Mouse (Mus musculus) myocyte (in vitro differentiated cells): ENCODE measurements around the gene Cript. TPM values are rescaled to one million over a fixed set of nuclear protein-coding genes. Genes with fewer than 3 reads are reported as not detected.
A peak's percentile ranks its signal among the peaks of the same experiment; 100 is the strongest.
"Not testable (repeated sequence)": the region's sequence is repeated elsewhere in the genome, so short reads cannot be mapped to it uniquely, and the experiment has no call there.

Experiments used
- H3K27me3 ChIP-seq: one replicate; pipeline ENCODE4 v1.6.1; 2011; ENCODE audit not compliant: control insufficient read depth, insufficient read depth, insufficient read length
- H3K36me3 ChIP-seq: one replicate; pipeline ENCODE4 v1.6.1; 2011; ENCODE audit not compliant: control insufficient read depth, insufficient read depth
- H3K4me2 ChIP-seq: one replicate; pipeline ENCODE4 v1.6.1; 2011; ENCODE audit warnings: low read depth, control low read depth
- H3K4me3 ChIP-seq: one replicate; pipeline ENCODE4 v1.5.1; 2011; ENCODE audit warnings: mild to moderate bottlenecking, control low read depth, moderate library complexity
- H3K79me2 ChIP-seq: one replicate; pipeline ENCODE4 v1.6.1; 2011; ENCODE audit not compliant: control insufficient read depth, insufficient read depth
- H3ac ChIP-seq: one replicate; pipeline ENCODE4 v1.6.1; 2011; ENCODE audit not compliant: control insufficient read depth, insufficient read length
- CEBPB ChIP-seq: IDR thresholded peaks from 2 replicates; pipeline ENCODE4 v1.6.1; 2011; ENCODE audit warnings: mild to moderate bottlenecking, moderate library complexity; ENCODE audit not compliant: poor library complexity, insufficient read depth, severe bottlenecking
- E2F4 ChIP-seq: IDR thresholded peaks from one replicate; pipeline ENCODE4 v1.6.1; 2011; ENCODE audit warnings: mild to moderate bottlenecking, control low read depth, moderate library complexity; ENCODE audit not compliant: insufficient read depth
- MAX ChIP-seq: IDR thresholded peaks from one replicate; pipeline ENCODE4 v1.6.1; 2011; ENCODE audit warnings: low read depth, mild to moderate bottlenecking, control low read depth
- MYOD1 ChIP-seq, 3 experiments: IDR thresholded peaks; one replicate each; pipeline ENCODE4 v1.6.1; 2011; ENCODE audit warnings: control low read depth in 2 of 3, low read depth in 2 of 3, mild to moderate bottlenecking in 2 of 3, moderate library complexity in 1 of 3; ENCODE audit not compliant: insufficient read length in 2 of 3, control insufficient read depth in 1 of 3
- MYOG ChIP-seq, 3 experiments: IDR thresholded peaks; one replicate each; pipeline ENCODE4 v1.6.1; 2011; ENCODE audit warnings: control low read depth in 2 of 3, low read depth in 2 of 3, mild to moderate bottlenecking in 2 of 3; ENCODE audit not compliant: insufficient read length in 2 of 3, control insufficient read depth in 1 of 3, insufficient read depth in 1 of 3
- POLR2A ChIP-seq: IDR thresholded peaks from one replicate; pipeline ENCODE4 v1.6.1; 2011; ENCODE audit warnings: low read depth, mild to moderate bottlenecking, control low read depth, moderate library complexity; ENCODE audit not compliant: insufficient read length
- POLR2AphosphoS2 ChIP-seq: IDR thresholded peaks from one replicate; pipeline ENCODE4 v1.6.1; 2011; ENCODE audit warnings: low read depth, control low read depth; ENCODE audit not compliant: insufficient read length
- REST ChIP-seq: IDR thresholded peaks from one replicate; pipeline ENCODE4 v1.6.1; 2011; ENCODE audit warnings: mild to moderate bottlenecking, control low read depth, moderate library complexity; ENCODE audit not compliant: insufficient read depth, insufficient read length
- SRF ChIP-seq: IDR thresholded peaks from one replicate; pipeline ENCODE4 v1.6.1; 2011; ENCODE audit warnings: low read depth; ENCODE audit not compliant: control insufficient read depth, insufficient read length
- TCF12 ChIP-seq: IDR thresholded peaks from one replicate; pipeline ENCODE4 v1.6.1; 2011; ENCODE audit warnings: mild to moderate bottlenecking, control low read depth; ENCODE audit not compliant: poor library complexity, insufficient read depth, severe bottlenecking
- TCF3 ChIP-seq: IDR thresholded peaks from one replicate; pipeline ENCODE4 v1.6.1; 2011; ENCODE audit warnings: low read depth, control low read depth; ENCODE audit not compliant: insufficient read length
- USF1 ChIP-seq: IDR thresholded peaks from one replicate; pipeline ENCODE4 v1.6.1; 2011; ENCODE audit warnings: low read depth, mild to moderate bottlenecking, control low read depth, moderate library complexity
- polyA plus RNA-seq: library from polyadenylated mRNA; unstranded; fragments of >200 nt; fragmentation: generic; extraction: Trizol; gene quantifications from one replicate; pipeline ENCODE4 v1.2.1, GENCODE M21; 2012; ENCODE audit warnings: missing spikeins

Cript gene
- polyA plus RNA-seq, 1 experiment = 49.1 TPM

DNA sequence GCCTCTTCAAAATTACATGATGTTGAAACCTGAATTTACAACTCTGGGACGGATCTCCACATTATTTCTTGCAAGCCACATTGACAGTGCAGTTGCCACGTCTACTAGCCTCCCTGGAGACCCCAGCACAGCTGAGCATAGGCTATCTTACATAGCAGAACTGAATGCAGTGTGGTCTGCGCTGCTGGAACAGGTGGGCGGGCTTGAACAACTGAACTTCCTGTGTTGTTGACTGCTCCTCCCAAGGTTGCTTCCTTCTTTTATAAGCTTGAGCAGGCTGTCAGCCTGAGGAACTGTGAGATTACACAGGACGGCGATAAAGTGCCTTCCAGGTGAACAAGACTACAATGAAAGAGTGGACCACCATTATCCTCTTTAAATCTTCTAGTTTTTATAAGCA is 38.6 kb downstream of the Cript start:
- Histone ChIP-seq H3K4me2 (no peak overlapping the region), H3K36me3 (no peaks in the 10 kb centered on the region), H3K4me3 (no peak overlapping the region), H3K27me3 (no peaks in the 10 kb centered on the region), H3K79me2 (no peaks in the 10 kb centered on the region), H3ac (no peak overlapping the region)
- no peak for TF ChIP-seq TCF3
- TF ChIP-seq POLR2AphosphoS2 = no peak
- TF ChIP-seq MYOG (IDR thresholded peaks at IDR 0.05; ENCODE audit: control insufficient read depth in 1 of 3, insufficient read depth in 1 of 3, insufficient read length in 2 of 3, low read depth in 2 of 3) = no peak
- peak in 1 of 3 experiments; percentile 39 for TF ChIP-seq MYOD1 (IDR thresholded peaks at IDR 0.05; ENCODE audit: control insufficient read depth in 1 of 3, insufficient read length in 2 of 3, low read depth in 2 of 3)

DNA sequence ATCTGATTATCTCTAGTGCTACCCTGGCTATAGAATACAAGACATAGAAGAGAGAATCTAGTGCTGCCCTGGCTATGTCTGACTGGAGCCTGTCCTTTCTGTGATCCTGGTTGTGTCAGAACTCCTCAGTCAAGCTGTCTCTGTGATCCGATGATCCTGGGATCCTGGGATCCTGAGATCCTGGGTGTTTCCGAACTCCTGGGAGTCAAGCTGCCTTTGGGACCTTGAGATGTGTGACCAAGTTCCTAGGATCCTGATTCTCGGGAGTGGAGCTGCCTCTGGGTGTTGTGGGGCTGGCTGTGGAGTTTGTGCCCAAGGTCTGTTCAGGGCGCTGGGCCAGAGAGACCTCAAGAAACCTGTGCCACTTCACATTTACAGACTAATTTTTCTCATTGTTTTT is 43.6 kb downstream of the Cript start:
- H3ac ChIP-seq = no peak overlapping the region
- no peaks in the 10 kb centered on the region for H3K79me2 ChIP-seq
- H3K4me2 ChIP-seq = no peak overlapping the region
- H3K27me3 ChIP-seq = no peaks in the 10 kb centered on the region
- H3K4me3 ChIP-seq = no peak overlapping the region
- H3K36me3 ChIP-seq = no peaks in the 10 kb centered on the region
- TF ChIP-seq REST = no peak
- TF ChIP-seq POLR2AphosphoS2 = no peak
- no peak for TF ChIP-seq POLR2A
- TF ChIP-seq TCF12 = no peak
- TF ChIP-seq MYOG (IDR thresholded peaks at IDR 0.05; ENCODE audit: control insufficient read depth in 1 of 3, insufficient read depth in 1 of 3, insufficient read length in 2 of 3, low read depth in 2 of 3) = no peak
- no peak for TF ChIP-seq E2F4
- TF ChIP-seq CEBPB = no peak
- no peak for TF ChIP-seq MYOD1 (IDR thresholded peaks at IDR 0.05; ENCODE audit: control insufficient read depth in 1 of 3, insufficient read length in 2 of 3, low read depth in 2 of 3)
- TF ChIP-seq MAX = no peak
- no peak for TF ChIP-seq USF1

DNA sequence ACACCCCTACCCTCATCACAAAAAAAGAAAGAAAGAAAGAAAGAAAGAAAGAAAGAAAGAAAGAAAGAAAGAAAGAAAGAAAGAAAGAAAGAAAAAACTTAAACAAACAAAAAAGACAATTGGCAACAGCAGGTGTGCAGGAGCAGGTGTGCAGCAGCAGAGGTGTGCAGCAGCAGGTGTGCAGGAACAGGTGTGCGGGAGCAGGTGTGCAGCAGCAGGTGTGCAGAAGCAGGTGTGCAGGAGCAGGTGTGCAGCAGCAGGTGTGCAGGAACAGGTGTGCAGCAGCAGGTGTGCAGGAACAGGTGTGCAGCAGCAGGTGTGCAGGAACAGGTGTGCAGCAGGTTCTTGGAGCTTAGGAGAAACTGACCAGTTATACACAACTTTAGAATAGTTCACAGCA is 46.8 kb downstream of the Cript start:
- not testable (repeated sequence) for H3K79me2 ChIP-seq, H3K4me2 ChIP-seq, H3ac ChIP-seq, H3K4me3 ChIP-seq, H3K27me3 ChIP-seq, H3K36me3 ChIP-seq
- TF ChIP-seq MYOG (IDR thresholded peaks at IDR 0.05; ENCODE audit: control insufficient read depth in 1 of 3, insufficient read depth in 1 of 3, insufficient read length in 2 of 3, low read depth in 2 of 3) = peak in 2 of 3 experiments; percentile 76 to 89
- peak; percentile 15 for TF ChIP-seq TCF12
- peak in 2 of 3 experiments; percentile 76 to 82 for TF ChIP-seq MYOD1 (IDR thresholded peaks at IDR 0.05; ENCODE audit: control insufficient read depth in 1 of 3, insufficient read length in 2 of 3, low read depth in 2 of 3)
- TF ChIP-seq TCF3 = peak; percentile 67

DNA sequence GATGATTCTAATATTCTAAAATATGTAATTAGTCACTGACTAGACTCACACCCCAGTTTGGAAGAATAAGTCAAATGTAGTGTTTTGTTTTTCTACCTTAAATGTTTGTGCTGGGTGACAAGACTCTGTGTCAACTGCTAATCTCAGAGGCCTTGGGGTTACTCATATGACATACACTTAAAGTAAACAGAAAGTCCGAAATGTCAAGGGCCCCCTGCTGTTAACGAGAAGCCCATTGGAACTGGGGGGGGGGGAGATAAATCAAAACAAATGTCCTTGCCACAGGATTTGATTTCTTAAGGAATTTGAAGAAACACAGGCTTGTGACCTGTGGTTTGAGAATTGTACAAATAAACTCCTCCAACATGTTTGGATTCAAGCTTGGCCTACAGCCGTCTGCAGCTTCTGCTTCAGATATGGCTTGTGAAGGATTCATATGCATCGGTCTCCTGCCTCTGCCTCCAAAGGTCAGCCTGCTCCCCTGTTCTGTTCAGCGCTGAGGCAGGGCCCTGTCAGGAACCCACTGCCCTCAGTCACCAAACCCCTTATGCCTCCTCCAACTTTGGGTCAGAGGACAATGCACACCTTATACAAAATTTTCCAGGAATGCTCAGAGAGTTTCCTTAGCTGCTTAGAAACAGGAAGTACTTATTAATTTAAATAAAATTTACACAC is 47.6 kb downstream of the Cript start:
- H3ac ChIP-seq = no peak overlapping the region
- H3K4me3 ChIP-seq = no peak overlapping the region
- no peak overlapping the region for H3K4me2 ChIP-seq
- no peak for TF ChIP-seq POLR2A
- no peak for TF ChIP-seq SRF
- no peak for TF ChIP-seq TCF12
- TF ChIP-seq CEBPB = no peak
- no peak for TF ChIP-seq TCF3
- TF ChIP-seq MAX = no peak
- TF ChIP-seq USF1 = no peak
- no peak for TF ChIP-seq MYOG (IDR thresholded peaks at IDR 0.05; ENCODE audit: control insufficient read depth in 1 of 3, insufficient read depth in 1 of 3, insufficient read length in 2 of 3, low read depth in 2 of 3)
- no peak for TF ChIP-seq MYOD1 (IDR thresholded peaks at IDR 0.05; ENCODE audit: control insufficient read depth in 1 of 3, insufficient read length in 2 of 3, low read depth in 2 of 3)
- no peak for TF ChIP-seq POLR2AphosphoS2
- TF ChIP-seq REST = no peak
- no peak for TF ChIP-seq E2F4
- no peaks in the 10 kb centered on the region for H3K36me3 ChIP-seq
- no peaks in the 10 kb centered on the region for H3K27me3 ChIP-seq
- H3K79me2 ChIP-seq = no peaks in the 10 kb centered on the region

DNA sequence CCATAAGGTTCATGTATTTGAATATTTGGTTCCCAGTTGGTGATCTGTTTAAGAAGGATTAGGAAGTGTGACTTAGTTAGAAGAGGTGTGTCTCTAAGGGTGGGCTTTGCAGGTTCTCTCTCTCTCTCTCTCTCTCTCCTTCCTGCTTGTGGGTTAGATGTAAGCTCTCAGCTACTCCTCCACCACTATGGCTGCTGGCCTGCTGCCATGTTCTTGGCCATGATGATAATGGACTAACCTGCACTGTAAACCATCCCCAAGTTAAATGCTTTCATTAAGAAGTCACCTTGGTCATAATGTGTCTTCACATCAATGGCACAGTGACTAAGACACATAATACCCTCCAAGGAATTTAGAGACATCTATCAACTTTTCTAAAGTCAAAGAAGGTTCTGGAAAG is 48.1 kb downstream of the Cript start:
- TF ChIP-seq USF1 = no peak
- TF ChIP-seq MYOG (IDR thresholded peaks at IDR 0.05; ENCODE audit: control insufficient read depth in 1 of 3, insufficient read depth in 1 of 3, insufficient read length in 2 of 3, low read depth in 2 of 3) = no peak
- TF ChIP-seq POLR2AphosphoS2 = no peak
- no peak for TF ChIP-seq MAX
- TF ChIP-seq POLR2A = no peak
- no peak for TF ChIP-seq SRF
- no peak for TF ChIP-seq TCF12
- TF ChIP-seq MYOD1 (IDR thresholded peaks at IDR 0.05; ENCODE audit: control insufficient read depth in 1 of 3, insufficient read length in 2 of 3, low read depth in 2 of 3) = no peak
- no peak for TF ChIP-seq REST
- TF ChIP-seq CEBPB = no peak
- no peak for TF ChIP-seq TCF3
- no peak for TF ChIP-seq E2F4
- no peak overlapping the region for H3ac ChIP-seq
- no peak overlapping the region for H3K4me3 ChIP-seq
- H3K4me2 ChIP-seq = no peak overlapping the region
- H3K36me3 ChIP-seq = no peaks in the 10 kb centered on the region
- no peaks in the 10 kb centered on the region for H3K79me2 ChIP-seq
- no peaks in the 10 kb centered on the region for H3K27me3 ChIP-seq

DNA sequence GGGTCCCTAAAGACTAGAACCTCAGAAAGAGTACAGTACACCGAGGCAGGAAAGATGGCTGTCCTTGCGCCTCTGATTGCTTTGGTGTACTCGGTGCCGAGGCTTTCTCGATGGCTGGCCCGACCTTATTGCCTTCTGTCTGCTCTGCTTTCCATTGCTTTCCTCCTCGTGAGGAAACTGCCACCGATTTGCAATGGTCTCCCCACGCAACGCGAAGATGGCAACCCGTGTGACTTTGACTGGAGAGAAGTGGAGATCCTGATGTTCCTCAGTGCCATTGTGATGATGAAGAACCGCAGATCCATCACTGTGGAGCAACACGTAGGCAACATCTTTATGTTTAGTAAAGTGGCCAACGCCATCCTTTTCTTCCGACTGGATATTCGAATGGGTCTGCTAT is 52.9 kb downstream of the Cript start:
- not testable (repeated sequence) for H3K4me3 ChIP-seq, H3K36me3 ChIP-seq, H3K4me2 ChIP-seq, H3K27me3 ChIP-seq, H3K79me2 ChIP-seq, H3ac ChIP-seq
